Mouse (Mus musculus): ENCODE measurements at regions not wholly inside any gene's neighbourhood (a gene's known extent, or its start where the extent isn't known, plus 50 kb on each side); places are given as distances from the start of the nearest gene placed in this dataset.
"Not testable (repeated sequence)": the region's sequence is repeated elsewhere in the genome, so short reads cannot be mapped to it uniquely, and the experiment has no call there.

DNA sequence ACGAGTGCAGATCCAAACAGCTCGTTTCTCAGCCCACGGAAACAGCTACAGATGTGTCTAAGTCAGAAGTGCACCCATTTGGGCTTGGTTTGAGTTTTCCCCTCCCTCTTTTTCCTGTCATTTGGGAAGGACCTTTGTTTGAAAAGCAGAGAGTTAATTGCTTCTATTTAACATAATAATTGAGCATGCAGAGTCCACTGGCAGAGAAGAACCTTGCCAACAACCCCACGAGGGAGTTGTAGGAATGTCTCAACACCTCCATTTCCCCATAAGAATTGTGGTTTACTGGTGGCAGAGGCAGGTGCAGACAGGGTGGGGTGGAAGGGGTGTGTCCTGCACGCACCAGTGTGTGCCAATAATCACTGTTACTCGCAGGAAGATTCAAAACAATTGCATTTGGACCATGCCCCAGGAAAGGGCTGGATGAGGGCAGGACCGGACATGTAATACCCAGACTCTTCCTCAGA is 126.3 kb downstream of the Tas2r134 start:
- H3K9me3 ChIP-seq, result no peaks in the 10 kb centered on the region

DNA sequence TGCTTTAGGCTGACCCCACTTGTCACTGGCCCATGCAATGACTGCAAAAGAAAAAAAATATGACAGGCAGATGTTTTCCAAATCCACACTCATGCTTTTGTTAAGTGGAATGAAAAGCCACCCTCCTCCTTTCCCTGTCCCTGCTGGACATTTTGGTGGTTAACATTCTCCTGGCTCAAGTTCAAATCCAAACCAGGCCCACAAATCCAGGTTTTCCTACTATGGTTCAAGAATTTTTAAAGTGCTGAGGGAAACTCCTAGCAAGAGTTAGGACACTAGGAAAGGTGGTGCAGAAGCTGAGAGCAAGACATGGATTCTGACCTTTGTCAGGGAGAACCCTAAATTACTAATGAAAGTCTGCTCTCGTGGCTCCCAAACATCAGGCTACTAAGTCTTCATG is 130.1 kb downstream of the Tas2r134 start:
- ATAC-seq (ENCODE audit: low FRiP score, low read depth), result no peak
- no peak overlapping the region for H3K4me2 ChIP-seq (replicated peaks)
- H3K4me1 ChIP-seq, result peaks cover 9% of the 10 kb centered on the region; the same call in 1 of the 2 replicates
- 67% methylated on average over 1 of the region's 1 CpGs for WGBS
- H3K9ac ChIP-seq, result no peak overlapping the region
- H3K4me3 ChIP-seq, result no peak overlapping the region
- no peak overlapping the region for H3K27ac ChIP-seq
- H3K9me3 ChIP-seq, result no peaks in the 10 kb centered on the region
- H3K36me3 ChIP-seq, result no peaks in the 10 kb centered on the region
- H3K27me3 ChIP-seq (replicated peaks), result no peaks in the 10 kb centered on the region

More for the DNA sequence above, 126.3 kb downstream of the Tas2r134 start:
- Histone ChIP-seq H3K27me3 (replicated peaks) (no peaks in the 10 kb centered on the region), H3K4me2 (replicated peaks) (peak overlapping the region; percentile 23), H3K9ac (no peak overlapping the region), H3K27ac (no peak overlapping the region), H3K36me3 (no peaks in the 10 kb centered on the region), H3K4me1 (peaks cover 9% of the 10 kb centered on the region; the same call in 1 of the 2 replicates), H3K4me3 (no peak overlapping the region)
- ATAC-seq (ENCODE audit: low FRiP score, low read depth), result peak; percentile 91
- WGBS, result 24% methylated on average over 7 of the region's 7 CpGs

DNA sequence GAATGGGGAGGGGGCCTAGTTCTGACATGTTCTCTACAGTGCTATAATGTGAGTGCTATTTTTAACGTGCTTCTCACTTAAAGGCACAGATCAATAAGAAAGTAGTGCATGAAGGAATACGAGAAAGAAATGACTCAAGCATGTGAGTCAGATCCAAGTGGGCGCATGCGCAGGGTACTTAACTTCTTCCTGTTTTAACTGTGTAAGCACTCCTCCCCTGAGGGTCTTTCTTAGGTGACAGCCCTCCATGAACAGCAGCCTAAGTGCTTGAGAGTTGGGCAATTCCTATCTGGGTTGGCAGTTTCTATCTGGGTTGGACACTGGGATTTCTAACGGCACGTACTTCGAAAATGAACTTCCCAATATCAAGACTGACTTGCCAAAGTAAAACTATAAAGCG is 130.8 kb downstream of the Tas2r134 start:
- Histone ChIP-seq H3K36me3 (no peaks in the 10 kb centered on the region), H3K27ac (no peak overlapping the region), H3K4me1 (peaks cover 5% of the 10 kb centered on the region; the same call in 1 of the 2 replicates), H3K9me3 (no peaks in the 10 kb centered on the region), H3K4me3 (no peak overlapping the region), H3K9ac (no peak overlapping the region), H3K27me3 (replicated peaks) (no peaks in the 10 kb centered on the region), H3K4me2 (replicated peaks) (no peak overlapping the region)
- ATAC-seq (ENCODE audit: low FRiP score, low read depth), result no peak
- WGBS, result 89% methylated on average over 8 of the region's 8 CpGs

DNA sequence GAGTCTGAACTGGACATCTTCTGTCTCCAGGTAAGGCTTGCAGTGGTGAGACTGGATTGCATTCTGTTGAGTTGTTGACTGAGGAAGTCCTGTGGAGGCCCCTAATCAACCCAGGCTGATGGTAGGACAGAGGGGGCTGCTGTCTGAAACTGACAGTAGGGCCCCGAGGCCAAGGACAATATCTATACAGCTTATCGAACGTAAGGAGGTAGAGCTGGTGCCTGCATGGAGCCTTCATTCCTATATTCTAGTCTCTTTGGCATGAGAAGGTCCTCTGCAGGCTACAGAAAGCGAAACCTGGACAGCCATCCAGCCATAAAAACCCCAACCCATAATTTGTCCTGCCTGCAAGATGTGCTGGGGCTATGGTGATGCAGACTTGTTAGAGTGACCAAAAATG is 135.6 kb downstream of the Tas2r134 start:
- Histone ChIP-seq H3K27ac (no peak overlapping the region), H3K9me3 (no peaks in the 10 kb centered on the region), H3K4me2 (replicated peaks) (no peak overlapping the region), H3K27me3 (replicated peaks) (no peaks in the 10 kb centered on the region), H3K36me3 (no peaks in the 10 kb centered on the region), H3K4me3 (no peak overlapping the region), H3K9ac (no peak overlapping the region), H3K4me1 (peaks cover 7% of the 10 kb centered on the region)
- ATAC-seq (ENCODE audit: low FRiP score, low read depth), result no peak
- 92% methylated on average over 4 of the region's 4 CpGs for WGBS

DNA sequence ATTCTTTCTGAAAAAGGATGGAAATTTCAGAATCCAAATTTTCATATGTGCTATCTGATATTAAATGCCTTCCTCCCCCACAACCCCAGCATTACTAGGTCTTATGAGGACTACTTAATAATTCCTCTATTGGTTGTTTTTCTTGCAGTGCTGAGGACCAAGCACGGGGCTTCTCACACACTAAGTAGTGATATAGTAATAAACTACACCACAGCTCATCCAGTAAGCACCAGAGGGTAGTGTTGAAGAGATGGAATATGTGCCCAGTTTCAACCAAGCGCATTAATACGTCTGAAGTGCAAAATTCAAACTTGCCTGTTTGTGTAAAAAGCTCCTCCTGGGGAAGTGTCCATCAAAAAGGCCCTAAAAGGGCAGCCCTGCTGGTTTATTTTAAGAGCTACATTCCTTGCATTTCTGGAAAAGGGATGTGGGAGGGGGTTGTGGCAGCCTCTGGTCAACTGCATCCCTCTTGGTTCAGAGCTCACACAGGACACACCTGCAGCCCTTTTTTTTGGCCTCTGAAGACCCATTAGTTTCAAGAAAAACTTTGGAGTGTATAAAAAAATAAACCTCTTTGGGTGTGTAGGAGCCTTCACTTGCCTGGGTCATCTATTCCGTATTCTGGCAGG is 140.3 kb downstream of the Tas2r134 start:
- Histone ChIP-seq H3K27ac (no peak overlapping the region), H3K9me3 (no peaks in the 10 kb centered on the region), H3K4me2 (replicated peaks) (no peak overlapping the region), H3K4me1 (peaks cover 17% of the 10 kb centered on the region), H3K27me3 (replicated peaks) (no peaks in the 10 kb centered on the region), H3K36me3 (no peaks in the 10 kb centered on the region), H3K9ac (no peak overlapping the region), H3K4me3 (no peak overlapping the region)
- no peak for ATAC-seq (ENCODE audit: low FRiP score, low read depth)
- WGBS, result 33% methylated on average over 4 of the region's 4 CpGs

DNA sequence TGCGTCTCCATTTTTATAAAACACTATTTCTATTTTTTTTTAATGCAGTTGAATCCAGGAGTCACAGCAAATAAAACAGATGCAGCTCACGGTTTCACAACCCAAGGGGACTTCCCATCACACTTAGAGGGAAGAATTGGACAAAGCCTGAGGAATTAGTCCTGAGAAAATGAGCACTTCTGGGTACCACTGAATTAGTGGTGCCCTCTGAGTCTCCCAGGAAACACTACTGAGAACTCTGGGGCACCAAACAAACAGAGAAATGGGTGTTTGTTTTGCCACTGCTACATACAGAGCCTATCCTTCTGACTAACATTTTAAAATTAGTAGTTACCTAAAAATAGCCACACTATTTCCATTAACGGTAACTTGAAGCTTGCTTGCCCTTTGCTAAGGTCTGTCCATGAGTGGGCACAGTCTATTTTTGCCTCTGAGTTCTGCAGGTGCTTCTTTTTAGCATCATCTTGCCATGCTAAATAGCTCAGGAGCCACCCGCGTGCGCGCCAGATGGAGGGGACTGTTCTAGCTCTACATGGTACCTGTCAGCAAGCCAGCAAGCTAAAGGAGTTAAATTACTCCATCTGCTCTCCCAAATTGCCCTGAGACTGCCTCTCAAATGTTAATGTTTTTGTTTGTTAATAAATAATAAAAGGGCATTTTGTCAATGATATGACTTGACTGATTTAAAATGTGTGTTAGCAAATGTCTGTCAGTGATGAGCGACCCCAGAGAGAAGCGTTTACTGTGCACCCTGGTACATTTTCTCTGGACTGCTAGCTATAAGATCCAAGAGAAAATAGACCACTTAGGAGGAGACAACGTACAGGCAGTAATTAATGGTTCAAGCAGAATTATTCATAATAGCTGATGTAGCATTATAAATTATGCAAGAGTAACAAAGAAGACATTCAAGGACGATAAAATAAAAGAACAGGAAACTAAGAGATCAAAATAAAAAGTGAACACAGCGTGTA is 141.3 kb downstream of the Tas2r134 start:
- H3K4me1 ChIP-seq, result peaks cover 17% of the 10 kb centered on the region
- no peaks in the 10 kb centered on the region for H3K9me3 ChIP-seq
- H3K27me3 ChIP-seq (replicated peaks), result no peaks in the 10 kb centered on the region
- no peak overlapping the region for H3K4me3 ChIP-seq
- no peaks in the 10 kb centered on the region for H3K36me3 ChIP-seq
- no peak overlapping the region for H3K27ac ChIP-seq
- H3K4me2 ChIP-seq (replicated peaks), result no peak overlapping the region
- no peak overlapping the region for H3K9ac ChIP-seq
- ATAC-seq (ENCODE audit: low FRiP score, low read depth), result no peak
- WGBS, result 40% methylated on average over 12 of the region's 12 CpGs

DNA sequence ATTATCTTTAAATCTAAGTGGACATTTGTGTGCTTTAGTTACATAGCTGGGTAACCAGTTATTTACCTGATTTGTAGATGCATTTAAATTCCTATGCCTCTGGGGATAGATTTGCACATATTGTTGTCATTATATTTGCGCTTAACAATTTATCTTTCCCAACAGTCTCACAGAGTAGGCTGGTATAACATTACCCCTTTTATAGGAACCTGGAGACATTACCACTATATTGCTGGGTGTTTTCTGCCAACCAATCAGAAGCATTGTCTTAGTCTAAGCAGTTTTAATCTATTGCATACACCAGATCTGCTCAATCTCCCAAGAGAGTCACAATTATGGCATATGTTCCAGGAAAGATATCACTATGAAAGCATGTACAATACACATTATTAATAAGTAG is 149.8 kb downstream of the Rbm43 start:
- Histone ChIP-seq H3K9ac (no peak overlapping the region), H3K4me3 (no peak overlapping the region), H3K4me1 (no peaks in the 10 kb centered on the region), H3K4me2 (replicated peaks) (no peak overlapping the region), H3K27me3 (replicated peaks) (no peaks in the 10 kb centered on the region), H3K27ac (no peak overlapping the region), H3K9me3 (no peaks in the 10 kb centered on the region), H3K36me3 (no peaks in the 10 kb centered on the region)
- WGBS, result 84% methylated on average over 1 of the region's 1 CpGs
- no peak for ATAC-seq (ENCODE audit: low FRiP score, low read depth)

DNA sequence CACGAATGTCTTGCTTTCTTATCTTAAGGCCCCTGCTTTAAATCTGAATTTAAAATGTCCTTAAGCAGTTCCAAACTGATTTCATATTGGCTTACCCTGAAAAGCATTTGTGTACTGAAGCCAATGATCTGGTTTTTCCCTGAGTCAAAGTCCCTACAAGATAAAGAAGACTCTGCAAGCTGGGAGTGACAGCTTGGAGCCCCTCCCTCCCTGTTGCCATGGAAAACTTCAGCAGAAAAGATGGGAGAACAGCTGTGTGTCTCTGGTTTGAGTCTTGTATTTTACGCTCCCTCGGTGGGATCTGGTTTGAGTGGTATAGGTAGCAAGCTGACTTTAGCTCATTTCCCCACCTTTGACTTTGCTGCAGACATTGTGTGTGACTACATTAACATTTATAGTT is 146.1 kb downstream of the Rbm43 start:
- H3K9me3 ChIP-seq, result no peaks in the 10 kb centered on the region
- no peak overlapping the region for H3K9ac ChIP-seq
- no peak overlapping the region for H3K4me2 ChIP-seq (replicated peaks)
- H3K4me1 ChIP-seq, result no peaks in the 10 kb centered on the region
- H3K4me3 ChIP-seq, result no peak overlapping the region
- H3K27me3 ChIP-seq (replicated peaks), result no peaks in the 10 kb centered on the region
- WGBS, result 65% methylated on average over 3 of the region's 3 CpGs
- no peak overlapping the region for H3K27ac ChIP-seq
- ATAC-seq (ENCODE audit: low FRiP score, low read depth), result no peak
- no peaks in the 10 kb centered on the region for H3K36me3 ChIP-seq

DNA sequence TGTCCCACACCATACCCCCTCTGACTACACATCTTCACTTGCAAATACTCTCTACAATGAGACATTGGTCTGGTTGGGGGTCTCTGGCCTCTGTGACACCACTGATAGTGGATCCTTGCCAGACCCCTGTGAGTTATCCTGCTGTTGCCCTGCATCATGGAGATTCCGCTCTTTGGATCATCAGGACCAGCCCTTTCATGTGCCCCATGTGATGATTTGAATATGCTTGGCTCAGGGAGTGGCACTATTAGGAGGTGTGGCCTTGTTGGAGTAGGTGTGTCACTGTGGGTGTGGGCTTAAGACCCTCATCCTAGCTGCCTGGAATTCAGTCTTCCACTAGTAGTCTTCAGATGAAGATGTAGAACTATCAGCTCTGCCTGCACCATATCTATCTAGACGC is 141.7 kb downstream of the Rbm43 start:
- not testable (repeated sequence) for H3K9me3 ChIP-seq; H3K4me3 ChIP-seq; H3K27me3 ChIP-seq (replicated peaks); H3K4me2 ChIP-seq (replicated peaks); ATAC-seq (ENCODE audit: low FRiP score, low read depth); H3K27ac ChIP-seq; H3K4me1 ChIP-seq; H3K36me3 ChIP-seq; H3K9ac ChIP-seq
- WGBS, result 91% methylated on average over 2 of the region's 2 CpGs

DNA sequence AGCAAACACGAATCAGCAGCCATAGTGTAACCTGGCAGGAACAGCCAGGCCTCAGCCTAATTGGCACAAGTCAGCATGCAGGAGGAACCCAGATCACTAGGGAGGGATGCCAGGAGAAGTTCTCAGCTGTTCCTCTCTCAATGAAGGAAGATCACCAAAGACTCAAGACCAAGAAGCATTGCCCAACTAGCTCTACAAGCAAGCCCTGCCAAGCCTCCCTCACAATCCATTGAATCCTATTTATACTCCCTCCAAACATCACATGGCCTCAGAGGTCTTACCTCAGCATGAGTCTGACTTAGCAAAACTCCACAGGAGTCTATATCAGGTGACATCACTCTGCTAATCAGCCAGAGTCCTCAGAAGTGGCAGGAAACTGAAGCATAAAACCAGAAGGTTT is 135.1 kb downstream of the Rbm43 start:
- 92% methylated on average over 1 of the region's 1 CpGs for WGBS
- no peaks in the 10 kb centered on the region for H3K27me3 ChIP-seq (replicated peaks)
- no peaks in the 10 kb centered on the region for H3K9me3 ChIP-seq
- no peak overlapping the region for H3K4me2 ChIP-seq (replicated peaks)
- ATAC-seq (ENCODE audit: low FRiP score, low read depth), result no peak
- H3K27ac ChIP-seq, result no peak overlapping the region
- no peak overlapping the region for H3K9ac ChIP-seq
- H3K4me3 ChIP-seq, result no peak overlapping the region
- no peaks in the 10 kb centered on the region for H3K4me1 ChIP-seq
- H3K36me3 ChIP-seq, result no peaks in the 10 kb centered on the region

DNA sequence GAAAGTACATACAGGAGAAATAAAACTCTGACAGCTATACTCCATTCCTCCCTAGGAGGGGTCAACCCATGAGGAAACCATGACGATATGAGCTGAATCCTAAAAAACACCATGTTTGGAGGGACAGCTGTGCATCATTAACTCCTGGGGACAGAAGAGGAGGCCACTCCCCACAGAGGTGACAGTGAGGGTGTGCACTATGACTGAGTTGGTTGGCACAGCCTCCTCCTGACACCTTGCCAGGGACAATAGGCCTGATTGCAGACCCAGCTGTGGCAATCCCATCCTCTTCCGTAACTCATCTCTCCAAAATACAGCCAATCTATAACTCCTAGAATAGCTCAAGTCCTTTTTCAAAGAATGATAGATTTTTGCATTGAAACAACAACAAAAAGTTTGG is 112.0 kb downstream of the Rbm43 start:
- Histone ChIP-seq H3K4me3 (no peak overlapping the region), H3K4me1 (no peaks in the 10 kb centered on the region), H3K4me2 (replicated peaks) (no peak overlapping the region), H3K27ac (no peak overlapping the region), H3K27me3 (replicated peaks) (no peaks in the 10 kb centered on the region), H3K9me3 (no peaks in the 10 kb centered on the region), H3K9ac (no peak overlapping the region), H3K36me3 (no peaks in the 10 kb centered on the region)
- 68% methylated on average over 2 of the region's 2 CpGs for WGBS
- no peak for ATAC-seq (ENCODE audit: low FRiP score, low read depth)

DNA sequence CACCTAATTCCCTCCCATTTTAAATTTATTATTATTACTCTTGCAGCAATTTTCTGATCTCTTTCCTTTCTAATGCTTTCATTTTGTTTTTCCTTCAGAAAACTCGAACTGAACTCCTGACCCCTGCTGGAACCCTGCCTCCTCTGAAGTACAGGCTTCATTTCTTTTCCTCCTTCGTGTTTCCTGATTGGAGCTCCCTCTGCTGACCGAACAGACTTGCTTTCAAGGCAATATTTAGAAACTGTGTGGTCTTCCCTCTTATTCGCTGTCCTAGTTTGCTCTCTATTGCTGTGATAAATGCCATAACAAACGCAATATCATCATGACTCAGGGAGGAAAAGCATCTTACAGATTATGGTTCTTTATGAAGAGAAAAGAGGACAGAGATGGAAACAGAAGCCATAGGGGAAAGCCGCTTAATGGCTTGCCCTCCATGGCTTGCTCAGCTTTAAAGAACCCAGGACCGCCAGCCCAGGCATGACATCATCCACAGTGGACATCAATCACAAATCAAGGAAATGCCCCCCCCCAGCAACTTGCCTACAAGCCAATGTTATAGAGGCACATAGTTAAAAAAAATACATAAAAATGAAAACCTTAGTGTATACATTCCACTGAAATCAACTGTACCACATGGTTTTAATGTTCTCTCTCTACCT is 104.5 kb downstream of the Rbm43 start:
- 35% methylated on average over 7 of the region's 7 CpGs for whole genome bisulfite sequencing
- no peak overlapping the region for H3K9ac ChIP-seq

More for the DNA sequence above, 104.5 kb downstream of the Rbm43 start:
- H3K9me3 ChIP-seq, result no peaks in the 10 kb centered on the region
- no peak overlapping the region for H3K27ac ChIP-seq
- H3K27me3 ChIP-seq (replicated peaks), result no peaks in the 10 kb centered on the region
- no peak overlapping the region for H3K4me2 ChIP-seq (replicated peaks)
- ATAC-seq (ENCODE audit: low FRiP score, low read depth), result peak; percentile 69
- H3K4me1 ChIP-seq, result no peaks in the 10 kb centered on the region
- H3K4me3 ChIP-seq, result no peak overlapping the region
- H3K36me3 ChIP-seq, result no peaks in the 10 kb centered on the region

Data from neural tube, embryonic 12.5 days (tissue).